Mouse (Mus musculus): ENCODE data around the gene Rcan1.
A peak's percentile ranks its signal among the peaks of the same experiment; 100 is the strongest.

Rcan1 gene

GRCm38 (mm10) chr16:92472898-92473297 is 2.2 kb upstream of the Rcan1 start:
- DNase-seq (ENCODE audit: low read depth, low spot score): no peak

GRCm38 (mm10) chr16:92468459-92468858 is 2.2 kb downstream of the Rcan1 start:
- DNase-seq (ENCODE audit: low read depth, low spot score): peak; percentile 97

- no peak for DNase-seq (ENCODE audit: low read depth, low spot score)
Measured at GRCm38 (mm10) chr16:92467041-92467440, 3.6 kb downstream of the Rcan1 start.

GRCm38 (mm10) chr16:92465642-92466526 is 4.8 kb downstream of the Rcan1 start:
- DNase-seq (ENCODE audit: low read depth, low spot score): peak; percentile 98

GRCm38 (mm10) chr16:92465226-92465625 is 5.4 kb downstream of the Rcan1 start:
- no peak for DNase-seq (ENCODE audit: low read depth, low spot score)

GRCm38 (mm10) chr16:92464390-92464972 is 6.2 kb downstream of the Rcan1 start:
- DNase-seq (ENCODE audit: low read depth, low spot score): peak; percentile 37

GRCm38 (mm10) chr16:92461412-92461811 is 9.3 kb downstream of the Rcan1 start:
- DNase-seq (ENCODE audit: low read depth, low spot score): peak; percentile 52

- DNase-seq (ENCODE audit: low read depth, low spot score): peak; percentile 90
Measured at GRCm38 (mm10) chr16:92457594-92457993, 13.1 kb downstream of the Rcan1 start.

- no peak for DNase-seq (ENCODE audit: low read depth, low spot score)
Measured at GRCm38 (mm10) chr16:92455969-92456368, 14.7 kb downstream of the Rcan1 start.

GRCm38 (mm10) chr16:92455488-92455887 is 15.2 kb downstream of the Rcan1 start:
- DNase-seq (ENCODE audit: low read depth, low spot score): no peak

GRCm38 (mm10) chr16:92454495-92454894 is 16.2 kb downstream of the Rcan1 start:
- no peak for DNase-seq (ENCODE audit: low read depth, low spot score)

- DNase-seq (ENCODE audit: low read depth, low spot score): no peak
Measured at GRCm38 (mm10) chr16:92454002-92454401, 16.7 kb downstream of the Rcan1 start.

GRCm38 (mm10) chr16:92452609-92453008 is 18.1 kb downstream of the Rcan1 start:
- DNase-seq (ENCODE audit: low read depth, low spot score): peak; percentile 94

- DNase-seq (ENCODE audit: low read depth, low spot score): no peak
Measured at GRCm38 (mm10) chr16:92451516-92452072, 19.1 kb downstream of the Rcan1 start.

- no peak for DNase-seq (ENCODE audit: low read depth, low spot score)
Measured at GRCm38 (mm10) chr16:92450331-92450730, 20.3 kb downstream of the Rcan1 start.

- no peak for DNase-seq (ENCODE audit: low read depth, low spot score)
Measured at GRCm38 (mm10) chr16:92449080-92449479, 21.6 kb downstream of the Rcan1 start.

- DNase-seq (ENCODE audit: low read depth, low spot score): peak; percentile 69
Measured at GRCm38 (mm10) chr16:92445377-92445776, 25.3 kb downstream of the Rcan1 start.

GRCm38 (mm10) chr16:92443644-92444113 is 27.0 kb downstream of the Rcan1 start:
- no peak for DNase-seq (ENCODE audit: low read depth, low spot score)

GRCm38 (mm10) chr16:92442946-92443345 is 27.7 kb downstream of the Rcan1 start:
- DNase-seq (ENCODE audit: low read depth, low spot score): no peak

- no peak for DNase-seq (ENCODE audit: low read depth, low spot score)
Measured at GRCm38 (mm10) chr16:92442150-92442549, 28.5 kb downstream of the Rcan1 start.

GRCm38 (mm10) chr16:92441203-92441602 is 29.5 kb downstream of the Rcan1 start:
- DNase-seq (ENCODE audit: low read depth, low spot score): no peak

GRCm38 (mm10) chr16:92440229-92440628 is 30.4 kb downstream of the Rcan1 start:
- DNase-seq (ENCODE audit: low read depth, low spot score): no peak

- DNase-seq (ENCODE audit: low read depth, low spot score): no peak
Measured at GRCm38 (mm10) chr16:92439775-92440174, 30.9 kb downstream of the Rcan1 start.

Data from ZHBTc4 (cell line).